Mouse (Mus musculus): ENCODE results near the gene Usf1. TPM values are rescaled to one million over a fixed set of nuclear protein-coding genes. Genes with fewer than 3 reads are reported as not detected.

The Usf1 gene
- polyA plus RNA-seq, 1 experiment from 2014 or later, result 164 TPM

- peaks cover 2% of the 10 kb centered on the region; the same call in 1 of the 2 replicates for H3K36me3 ChIP-seq (ENCODE audit: control insufficient read depth, insufficient read depth, low read length)
- no peak overlapping the region for H3K4me2 ChIP-seq (ENCODE audit: low read depth, low read length)
- no peak for ATAC-seq (ENCODE audit: low read depth)
- no peaks in the 10 kb centered on the region for H3K27me3 ChIP-seq (ENCODE audit: control insufficient read depth, insufficient read depth, low read length)
- peaks cover 16% of the 10 kb centered on the region for H3K4me1 ChIP-seq (ENCODE audit: control insufficient read depth, insufficient read depth, low read length)
- no peak overlapping the region for H3K27ac ChIP-seq (ENCODE audit: low read depth, low read length)
- 93% methylated on average over 1 of the region's 1 CpGs for WGBS
- no peak overlapping the region for H3K9ac ChIP-seq (replicated peaks; ENCODE audit: low read depth, low read length)
- no peaks in the 10 kb centered on the region for H3K9me3 ChIP-seq (ENCODE audit: control insufficient read depth, low read length)
- no peak overlapping the region for H3K4me3 ChIP-seq (ENCODE audit: low read depth, low read length)
Measured at GRCm38 (mm10) chr1:171410231-171410630, 882 bp upstream of the Usf1 start.

GRCm38 (mm10) chr1:171411492-171411941 lies 404 bp downstream of the Usf1 start:
- peaks cover 16% of the 10 kb centered on the region for H3K4me1 ChIP-seq (ENCODE audit: control insufficient read depth, insufficient read depth, low read length)
- 0% methylated on average over 39 of the region's 39 CpGs for WGBS

GRCm38 (mm10) chr1:171412001-171412441 lies 908 bp downstream of the Usf1 start:
- Histone ChIP-seq H3K4me2 (ENCODE audit: low read depth, low read length) (peak overlapping the region; percentile 52), H3K9me3 (ENCODE audit: control insufficient read depth, low read length) (no peaks in the 10 kb centered on the region), H3K27ac (ENCODE audit: low read depth, low read length) (peak overlapping the region; percentile 76), H3K9ac (replicated peaks; ENCODE audit: low read depth, low read length) (peak overlapping the region; percentile 99), H3K27me3 (ENCODE audit: control insufficient read depth, insufficient read depth, low read length) (no peaks in the 10 kb centered on the region), H3K4me3 (ENCODE audit: low read depth, low read length) (peak overlapping the region; percentile 71), H3K4me1 (ENCODE audit: control insufficient read depth, insufficient read depth, low read length) (peaks cover 16% of the 10 kb centered on the region), H3K36me3 (ENCODE audit: control insufficient read depth, insufficient read depth, low read length) (peaks cover 15% of the 10 kb centered on the region)
- under 1% methylated on average over 20 of the region's 20 CpGs for WGBS
- peak; percentile 50 for ATAC-seq (ENCODE audit: low read depth)

More at GRCm38 (mm10) chr1:171411492-171411941, 404 bp downstream of the Usf1 start:
- H3K9ac ChIP-seq (replicated peaks; ENCODE audit: low read depth, low read length), result peak overlapping the region; percentile 99
- H3K9me3 ChIP-seq (ENCODE audit: control insufficient read depth, low read length), result no peaks in the 10 kb centered on the region
- peak overlapping the region; percentile 52; the same call in 1 of the 2 replicates for H3K4me2 ChIP-seq (ENCODE audit: low read depth, low read length)
- peak overlapping the region; percentile 71 for H3K4me3 ChIP-seq (ENCODE audit: low read depth, low read length)
- peak overlapping the region; percentile 76 for H3K27ac ChIP-seq (ENCODE audit: low read depth, low read length)
- H3K27me3 ChIP-seq (ENCODE audit: control insufficient read depth, insufficient read depth, low read length), result no peaks in the 10 kb centered on the region
- H3K36me3 ChIP-seq (ENCODE audit: control insufficient read depth, insufficient read depth, low read length), result peaks cover 12% of the 10 kb centered on the region; the same call in 1 of the 2 replicates
- ATAC-seq (ENCODE audit: low read depth), result peak; percentile 81

GRCm38 (mm10) chr1:171412446-171412845 lies 1.3 kb downstream of the Usf1 start:
- ATAC-seq (ENCODE audit: low read depth), result peak; percentile 18; the same call in 1 of the 2 replicates
- peaks cover 15% of the 10 kb centered on the region for H3K36me3 ChIP-seq (ENCODE audit: control insufficient read depth, insufficient read depth, low read length)
- H3K27ac ChIP-seq (ENCODE audit: low read depth, low read length), result peak overlapping the region; percentile 76
- H3K9ac ChIP-seq (replicated peaks; ENCODE audit: low read depth, low read length), result peak overlapping the region; percentile 99
- H3K4me1 ChIP-seq (ENCODE audit: control insufficient read depth, insufficient read depth, low read length), result peaks cover 16% of the 10 kb centered on the region
- no peaks in the 10 kb centered on the region for H3K9me3 ChIP-seq (ENCODE audit: control insufficient read depth, low read length)
- H3K4me3 ChIP-seq (ENCODE audit: low read depth, low read length), result peak overlapping the region; percentile 71
- 8% methylated on average over 3 of the region's 3 CpGs for WGBS
- H3K27me3 ChIP-seq (ENCODE audit: control insufficient read depth, insufficient read depth, low read length), result no peaks in the 10 kb centered on the region
- H3K4me2 ChIP-seq (ENCODE audit: low read depth, low read length), result peak overlapping the region; percentile 52

- peaks cover 16% of the 10 kb centered on the region for H3K4me1 ChIP-seq (ENCODE audit: control insufficient read depth, insufficient read depth, low read length)
- 78% methylated on average over 8 of the region's 8 CpGs for WGBS
- H3K36me3 ChIP-seq (ENCODE audit: control insufficient read depth, insufficient read depth, low read length), result peaks cover 25% of the 10 kb centered on the region
- no peak for ATAC-seq (ENCODE audit: low read depth)
- no peaks in the 10 kb centered on the region for H3K27me3 ChIP-seq (ENCODE audit: control insufficient read depth, insufficient read depth, low read length)
- no peak overlapping the region for H3K4me3 ChIP-seq (ENCODE audit: low read depth, low read length)
- no peak overlapping the region for H3K27ac ChIP-seq (ENCODE audit: low read depth, low read length)
- no peak overlapping the region for H3K9ac ChIP-seq (replicated peaks; ENCODE audit: low read depth, low read length)
- no peaks in the 10 kb centered on the region for H3K9me3 ChIP-seq (ENCODE audit: control insufficient read depth, low read length)
- H3K4me2 ChIP-seq (ENCODE audit: low read depth, low read length), result peak overlapping the region; percentile 52; the same call in 1 of the 2 replicates
Measured at GRCm38 (mm10) chr1:171413608-171414007, 2.5 kb downstream of the Usf1 start.

- no peaks in the 10 kb centered on the region for H3K9me3 ChIP-seq (ENCODE audit: control insufficient read depth, low read length)
- peaks cover 45% of the 10 kb centered on the region for H3K36me3 ChIP-seq (ENCODE audit: control insufficient read depth, insufficient read depth, low read length)
- H3K9ac ChIP-seq (replicated peaks; ENCODE audit: low read depth, low read length), result no peak within 1 kb of the TSS
- 0 out of 2 replicates have a peak within 1 kb of the TSS, but pooled peaks have one; percentile 22 for H3K27ac ChIP-seq (ENCODE audit: low read depth, low read length)
- H3K27me3 ChIP-seq (ENCODE audit: control insufficient read depth, insufficient read depth, low read length), result no peaks in the 10 kb centered on the region
- no peak for ATAC-seq (ENCODE audit: low read depth)
- no peak within 1 kb of the TSS for H3K4me3 ChIP-seq (ENCODE audit: low read depth, low read length)
- WGBS, result 95% methylated on average over 5 of the region's 5 CpGs
- H3K4me1 ChIP-seq (ENCODE audit: control insufficient read depth, insufficient read depth, low read length), result peaks cover 7% of the 10 kb centered on the region
- H3K4me2 ChIP-seq (ENCODE audit: low read depth, low read length), result no peak within 1 kb of the TSS
Measured at GRCm38 (mm10) chr1:171418660-171419059, 7.5 kb downstream of the Usf1 start, which contains the start of gene Tstd1. Gene Tstd1 (plus strand): TSS chr1:171418872.

- no peak overlapping the region for H3K4me3 ChIP-seq (ENCODE audit: low read depth, low read length)
- peak; percentile 60 for ATAC-seq (ENCODE audit: low read depth)
- no peaks in the 10 kb centered on the region for H3K9me3 ChIP-seq (ENCODE audit: control insufficient read depth, low read length)
- H3K9ac ChIP-seq (replicated peaks; ENCODE audit: low read depth, low read length), result no peak overlapping the region
- peaks cover 45% of the 10 kb centered on the region for H3K36me3 ChIP-seq (ENCODE audit: control insufficient read depth, insufficient read depth, low read length)
- WGBS, result 45% methylated on average over 12 of the region's 12 CpGs
- 0 out of 2 replicates have a peak, but pooled peaks cover under 1% of the 10 kb centered on the region for H3K4me1 ChIP-seq (ENCODE audit: control insufficient read depth, insufficient read depth, low read length)
- no peak overlapping the region for H3K27ac ChIP-seq (ENCODE audit: low read depth, low read length)
- H3K4me2 ChIP-seq (ENCODE audit: low read depth, low read length), result no peak overlapping the region
- H3K27me3 ChIP-seq (ENCODE audit: control insufficient read depth, insufficient read depth, low read length), result no peaks in the 10 kb centered on the region
Measured at GRCm38 (mm10) chr1:171419291-171419882, 8.3 kb downstream of the Usf1 start.

GRCm38 (mm10) chr1:171419905-171420304 lies 8.8 kb downstream of the Usf1 start:
- Histone ChIP-seq H3K27me3 (ENCODE audit: control insufficient read depth, insufficient read depth, low read length) (no peaks in the 10 kb centered on the region), H3K9me3 (ENCODE audit: control insufficient read depth, low read length) (no peaks in the 10 kb centered on the region), H3K27ac (ENCODE audit: low read depth, low read length) (no peak overlapping the region), H3K4me1 (ENCODE audit: control insufficient read depth, insufficient read depth, low read length) (no peaks in the 10 kb centered on the region), H3K36me3 (ENCODE audit: control insufficient read depth, insufficient read depth, low read length) (peaks cover 45% of the 10 kb centered on the region), H3K9ac (replicated peaks; ENCODE audit: low read depth, low read length) (no peak overlapping the region), H3K4me2 (ENCODE audit: low read depth, low read length) (no peak overlapping the region), H3K4me3 (ENCODE audit: low read depth, low read length) (no peak overlapping the region)
- peak; percentile 10; the same call in 1 of the 2 replicates for ATAC-seq (ENCODE audit: low read depth)
- WGBS, result 76% methylated on average over 5 of the region's 5 CpGs

- 86% methylated on average over 8 of the region's 8 CpGs for WGBS
- Histone ChIP-seq H3K9me3 (ENCODE audit: control insufficient read depth, low read length) (no peaks in the 10 kb centered on the region), H3K4me2 (ENCODE audit: low read depth, low read length) (no peak overlapping the region), H3K36me3 (ENCODE audit: control insufficient read depth, insufficient read depth, low read length) (peaks cover 29% of the 10 kb centered on the region), H3K4me1 (ENCODE audit: control insufficient read depth, insufficient read depth, low read length) (no peaks in the 10 kb centered on the region), H3K4me3 (ENCODE audit: low read depth, low read length) (no peak overlapping the region), H3K9ac (replicated peaks; ENCODE audit: low read depth, low read length) (no peak overlapping the region), H3K27me3 (ENCODE audit: control insufficient read depth, insufficient read depth, low read length) (no peaks in the 10 kb centered on the region), H3K27ac (ENCODE audit: low read depth, low read length) (no peak overlapping the region)
- ATAC-seq (ENCODE audit: low read depth), result no peak
Measured at GRCm38 (mm10) chr1:171422504-171423095, 11.5 kb downstream of the Usf1 start.
